Mouse (Mus musculus) lung, embryonic 15.5 days (tissue): ENCODE data around the gene Mb. TPM values are rescaled to one million over a fixed set of nuclear protein-coding genes. Genes with fewer than 3 reads are reported as not detected.
A peak's percentile ranks its signal among the peaks of the same experiment; 100 is the strongest.

Experiments
- ATAC-seq: fragments of 200-750 bp; cut with Nextera tagmentation; 2 replicates; pipeline ENCODE4 v1.8.0; 2017; ENCODE audit warnings: moderate number of reproducible peaks, borderline replicate concordance; ENCODE audit not compliant: low FRiP score, low TSS enrichment; ENCODE audit errors: extremely low read depth
- H3K27ac ChIP-seq: fragments of 300-500 bp; sonication (generic); 2 replicates; pipeline ENCODE4 v1.5.1; 2015; ENCODE audit warnings: moderate library complexity, mild to moderate bottlenecking, inconsistent platforms
- H3K27me3 ChIP-seq: fragments of 300-500 bp; sonication (generic); 2 replicates; pipeline ENCODE4 v1.6.1; 2015; ENCODE audit warnings: inconsistent platforms
- H3K36me3 ChIP-seq: fragments of 300-500 bp; sonication (generic); 2 replicates; pipeline ENCODE4 v1.6.1; 2015; ENCODE audit warnings: inconsistent platforms
- H3K4me1 ChIP-seq: fragments of 300-500 bp; sonication (generic); 2 replicates; pipeline ENCODE4 v1.6.1; 2015; ENCODE audit warnings: inconsistent platforms
- H3K4me2 ChIP-seq: fragments of 300-500 bp; sonication (generic); 2 replicates; pipeline ENCODE4 v1.6.1; 2015; ENCODE audit warnings: inconsistent platforms, mild to moderate bottlenecking, moderate library complexity
- H3K4me3 ChIP-seq: fragments of 300-500 bp; sonication (generic); 2 replicates; pipeline ENCODE4 v1.5.1; 2015; ENCODE audit warnings: mild to moderate bottlenecking, inconsistent platforms
- H3K9ac ChIP-seq: fragments of 300-500 bp; sonication (generic); 2 replicates; pipeline ENCODE4 v1.6.1; 2015; ENCODE audit warnings: inconsistent platforms
- H3K9me3 ChIP-seq: fragments of 300-500 bp; sonication (generic); 2 replicates; pipeline ENCODE4 v1.6.1; 2016; ENCODE audit warnings: inconsistent platforms
- WGBS: fragments of 180-500 bp; shearing (Covaris S2); methylation state at CpG from one replicate; pipeline ENCODE4 v1.1.7; 2015; 5-methylcytosine and 5-hydroxymethylcytosine counted together
- polyA plus RNA-seq: library from polyadenylated mRNA; unstranded; fragments of >200 nt; fragmentation: Nextera tagmentation; extraction: Ambion mirVana; gene quantifications from 2 replicates; pipeline ENCODE4 v1.2.1, GENCODE M21; 2015

The Mb gene
- polyA plus RNA-seq, 1 experiment from 2014 or later: 4.6 TPM

DNA sequence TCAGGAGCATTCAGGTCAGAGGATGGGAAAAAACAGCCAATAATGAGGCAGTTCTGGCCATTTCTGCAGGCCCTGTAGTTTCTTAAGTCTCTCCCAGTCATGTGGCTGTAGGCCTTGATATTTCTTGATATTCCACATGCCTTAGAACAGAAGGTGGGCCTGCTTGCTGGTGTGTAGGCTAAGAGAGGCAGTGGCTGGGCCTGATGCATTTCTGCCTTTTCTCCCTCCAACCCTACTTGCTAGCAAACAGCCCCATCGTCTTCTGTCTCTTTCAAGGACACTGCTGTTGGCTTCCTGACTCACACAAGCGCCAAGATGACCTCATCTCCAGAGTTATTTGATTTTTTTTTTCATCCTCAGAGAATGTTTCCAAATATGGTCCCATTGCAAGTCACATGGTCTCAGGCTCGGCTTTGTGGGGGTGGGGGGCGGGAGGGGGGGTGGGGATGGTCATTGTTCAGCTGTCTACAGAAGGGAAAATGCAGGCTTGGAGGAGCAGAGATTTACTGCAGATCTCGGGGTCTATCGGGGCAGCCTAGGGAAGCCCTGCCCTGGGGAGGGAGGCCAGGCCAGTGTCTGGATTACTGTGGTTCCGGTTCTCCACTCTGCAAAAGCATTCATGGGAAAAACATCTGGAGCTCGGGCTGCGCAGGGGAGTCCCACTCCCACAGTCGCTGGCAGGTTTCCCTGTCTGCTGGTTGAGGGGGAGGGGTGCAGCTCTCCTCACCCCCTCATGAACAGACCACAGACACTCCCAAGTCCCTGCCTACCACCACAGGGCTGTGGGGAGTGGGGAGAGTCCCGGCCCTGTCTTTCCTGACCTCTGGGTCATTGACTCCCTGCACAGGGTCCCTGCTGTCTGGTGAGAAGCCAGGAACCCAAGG, 12.9 kb downstream of the Mb start:
- Histone ChIP-seq H3K27me3 (no peaks in the 10 kb centered on the region), H3K9ac (peak overlapping the region; percentile 23; the same call in 1 of the 2 replicates), H3K9me3 (no peaks in the 10 kb centered on the region), H3K36me3 (no peaks in the 10 kb centered on the region), H3K4me2 (peak overlapping the region; percentile 34), H3K4me1 (peaks cover 25% of the 10 kb centered on the region), H3K27ac (peak overlapping the region; percentile 98), H3K4me3 (no peak overlapping the region)
- 6% methylated on average over 11 of the region's 11 CpGs for WGBS
- ATAC-seq: peak; percentile 81

DNA sequence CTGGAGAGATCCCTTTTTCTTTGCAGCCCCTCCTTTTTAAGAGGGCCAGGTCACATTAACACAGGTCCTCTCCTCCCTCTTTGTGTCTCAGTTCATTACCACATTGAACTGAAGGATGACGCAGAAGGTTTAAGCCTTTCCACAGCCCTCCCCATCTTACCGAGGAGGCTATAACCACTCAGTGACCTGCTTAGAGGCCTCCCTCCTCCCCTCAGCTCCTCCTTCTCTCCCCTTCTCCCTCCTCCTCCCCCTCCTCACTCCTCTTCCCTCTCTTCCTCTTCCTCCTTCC, 13.5 kb downstream of the Mb start:
- H3K36me3 ChIP-seq: no peaks in the 10 kb centered on the region
- H3K27ac ChIP-seq: peak overlapping the region; percentile 98
- ATAC-seq: peak; percentile 39
- no peak overlapping the region for H3K4me3 ChIP-seq
- peak overlapping the region; percentile 34 for H3K4me2 ChIP-seq
- 5% methylated on average over 2 of the region's 2 CpGs for WGBS
- peaks cover 25% of the 10 kb centered on the region for H3K4me1 ChIP-seq
- H3K27me3 ChIP-seq: no peaks in the 10 kb centered on the region
- 0 out of 2 replicates have a peak overlapping the region, but pooled peaks have one; percentile 23 for H3K9ac ChIP-seq
- H3K9me3 ChIP-seq: no peaks in the 10 kb centered on the region

DNA sequence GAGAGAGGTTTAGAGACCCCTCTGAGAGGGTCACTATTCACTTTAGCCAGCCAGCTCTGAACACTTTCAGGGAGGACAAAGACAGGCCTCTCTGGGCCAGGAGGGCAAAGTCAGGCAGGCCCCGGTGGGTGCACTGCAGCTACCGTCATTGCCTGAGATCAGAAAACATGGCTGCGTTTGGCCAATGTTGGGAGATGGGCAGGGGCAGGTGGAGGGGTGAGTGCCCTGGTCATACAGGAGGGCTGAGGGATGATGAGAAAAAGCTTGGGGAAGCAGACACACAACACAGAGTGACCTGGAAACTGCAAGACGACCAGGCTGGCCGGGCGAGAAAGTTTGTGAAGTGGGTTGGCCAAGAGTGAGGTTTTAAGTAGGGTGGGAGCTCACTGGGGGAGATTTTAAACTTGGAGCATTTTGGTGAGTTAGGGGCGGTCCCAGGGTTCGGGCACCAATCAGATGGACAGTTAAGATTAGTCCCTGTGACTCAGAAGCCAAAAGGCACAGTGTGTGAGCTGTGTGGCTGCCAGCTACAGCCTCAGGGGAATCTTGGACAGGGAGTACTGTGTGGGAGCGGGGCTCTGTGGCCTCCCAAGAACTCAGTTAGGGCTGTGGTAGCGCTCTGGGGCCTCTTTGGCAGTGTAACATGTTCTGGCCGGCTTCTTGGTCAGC, 14.0 kb downstream of the Mb start:
- 45% methylated on average over 11 of the region's 11 CpGs for WGBS
- Histone ChIP-seq H3K27me3 (no peaks in the 10 kb centered on the region), H3K27ac (peak overlapping the region; percentile 98), H3K9ac (no peak overlapping the region), H3K4me2 (no peak overlapping the region), H3K4me1 (peaks cover 25% of the 10 kb centered on the region), H3K4me3 (no peak overlapping the region), H3K9me3 (no peaks in the 10 kb centered on the region), H3K36me3 (no peaks in the 10 kb centered on the region)
- ATAC-seq: peak; percentile 86

DNA sequence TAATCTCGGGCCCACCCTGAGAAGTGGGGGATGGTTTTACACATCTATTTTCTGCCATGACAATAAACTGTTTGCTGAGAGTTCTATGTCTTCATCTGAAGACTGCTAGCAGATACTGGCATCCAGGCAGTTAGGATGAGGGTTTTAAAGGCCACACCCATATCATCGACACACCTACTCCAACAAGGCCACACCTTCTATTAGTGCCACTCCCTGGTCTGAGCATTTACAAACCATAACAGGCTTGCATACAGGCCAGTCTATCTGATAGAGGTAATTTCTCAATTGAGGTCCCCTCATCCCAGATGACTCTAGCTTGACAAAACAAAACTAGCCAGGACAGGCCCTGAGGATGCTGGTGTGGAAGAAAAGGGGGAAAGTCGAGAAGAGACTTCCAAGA, 14.8 kb downstream of the Mb start:
- ATAC-seq: no peak
- Histone ChIP-seq H3K9ac (no peak overlapping the region), H3K9me3 (no peaks in the 10 kb centered on the region), H3K4me2 (no peak overlapping the region), H3K27me3 (no peaks in the 10 kb centered on the region), H3K4me3 (no peak overlapping the region), H3K27ac (peak overlapping the region; percentile 98), H3K4me1 (peaks cover 25% of the 10 kb centered on the region), H3K36me3 (no peaks in the 10 kb centered on the region)
- 81% methylated on average over 3 of the region's 3 CpGs for WGBS

DNA sequence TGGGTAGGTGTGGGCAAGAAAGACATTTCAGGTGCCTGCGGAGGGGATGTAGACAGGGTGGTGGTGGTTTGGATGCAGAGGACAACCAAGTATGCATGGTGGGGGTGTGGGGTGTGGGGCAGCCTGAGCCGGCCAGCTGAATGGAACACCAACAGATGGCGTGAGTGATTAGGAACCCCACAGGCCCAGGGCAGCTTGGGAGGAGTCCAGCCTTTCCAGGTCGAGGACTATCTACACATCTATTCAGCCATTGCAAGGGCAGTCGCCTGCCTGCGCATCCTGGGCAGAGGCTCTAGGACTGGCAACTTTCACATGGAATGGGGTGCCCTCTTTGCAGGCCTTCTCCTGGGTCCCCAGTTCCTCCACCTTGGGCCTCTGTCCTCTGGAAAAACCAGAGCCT, 15.9 kb downstream of the Mb start:
- WGBS: 81% methylated on average over 6 of the region's 6 CpGs
- ATAC-seq: no peak

DNA sequence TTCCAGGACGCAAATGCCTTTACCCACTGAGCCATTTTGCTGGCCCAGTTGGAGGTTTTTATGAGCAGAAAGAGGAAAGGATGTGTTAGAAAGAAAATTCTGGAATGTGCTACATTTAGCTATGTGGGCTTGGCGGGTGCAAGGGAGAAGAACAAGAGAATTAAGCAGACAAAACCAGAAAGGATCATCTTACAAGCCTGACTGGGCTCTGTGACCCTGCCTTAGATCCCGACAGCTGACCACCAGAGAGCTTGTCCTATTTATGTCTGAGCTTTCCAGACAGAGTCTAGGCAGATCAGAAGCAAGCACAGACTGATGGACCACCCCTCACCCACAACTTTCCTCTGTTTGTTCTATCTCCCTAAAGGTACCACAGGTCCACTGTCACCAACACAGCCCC, 19.2 kb downstream of the Mb start:
- Histone ChIP-seq H3K4me3 (no peak overlapping the region), H3K4me1 (peaks cover 8% of the 10 kb centered on the region), H3K27ac (no peak overlapping the region), H3K9ac (no peak overlapping the region), H3K36me3 (no peaks in the 10 kb centered on the region), H3K4me2 (no peak overlapping the region), H3K9me3 (no peaks in the 10 kb centered on the region), H3K27me3 (no peaks in the 10 kb centered on the region)
- WGBS: 63% methylated on average over 3 of the region's 3 CpGs
- ATAC-seq: no peak

More for the DNA sequence above, 15.9 kb downstream of the Mb start:
- no peak overlapping the region for H3K4me3 ChIP-seq
- H3K9me3 ChIP-seq: no peaks in the 10 kb centered on the region
- peaks cover 25% of the 10 kb centered on the region for H3K4me1 ChIP-seq
- no peak overlapping the region for H3K4me2 ChIP-seq
- no peaks in the 10 kb centered on the region for H3K27me3 ChIP-seq
- H3K27ac ChIP-seq: no peak overlapping the region
- H3K36me3 ChIP-seq: no peaks in the 10 kb centered on the region
- H3K9ac ChIP-seq: no peak overlapping the region

DNA sequence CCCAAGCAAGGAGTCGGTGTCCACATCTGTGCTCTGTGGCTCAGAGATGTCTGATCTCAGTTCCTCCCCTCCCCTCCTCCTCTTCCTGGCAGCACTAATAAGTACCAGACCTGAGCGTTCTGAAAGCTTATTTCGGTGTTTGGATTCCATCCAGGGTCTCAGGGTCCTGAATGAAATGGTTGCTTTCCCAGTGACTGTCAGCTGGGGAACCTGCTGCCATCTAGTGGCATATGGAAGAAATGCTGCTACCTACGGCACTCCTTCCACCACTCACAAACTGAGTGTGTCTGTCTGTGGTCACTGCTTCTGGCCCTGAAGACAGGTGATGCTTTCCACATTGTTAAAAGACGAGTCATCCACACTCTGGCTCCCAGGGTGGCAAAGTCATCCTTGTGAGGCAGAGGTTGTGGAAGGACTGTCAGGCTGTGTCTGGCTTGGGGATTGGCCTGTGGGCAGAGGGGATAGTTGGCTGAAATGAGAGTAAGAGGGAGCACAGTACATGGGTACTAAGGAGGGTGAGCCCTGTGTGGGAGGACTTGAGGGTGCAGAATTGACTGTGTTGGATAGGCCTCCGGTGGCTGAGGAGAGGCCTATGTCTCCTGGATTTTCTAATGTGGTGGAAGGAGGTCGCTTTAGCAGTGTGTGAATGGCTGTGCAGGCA, 21.0 kb downstream of the Mb start:
- H3K9ac ChIP-seq: no peak overlapping the region
- peak; percentile 57 for ATAC-seq
- 0 out of 2 replicates have a peak, but pooled peaks cover 4% of the 10 kb centered on the region for H3K4me1 ChIP-seq
- no peaks in the 10 kb centered on the region for H3K9me3 ChIP-seq
- H3K36me3 ChIP-seq: no peaks in the 10 kb centered on the region
- WGBS: 25% methylated on average over 7 of the region's 7 CpGs
- H3K27me3 ChIP-seq: no peaks in the 10 kb centered on the region
- no peak overlapping the region for H3K27ac ChIP-seq
- peak overlapping the region; percentile 39 for H3K4me2 ChIP-seq
- H3K4me3 ChIP-seq: no peak overlapping the region

DNA sequence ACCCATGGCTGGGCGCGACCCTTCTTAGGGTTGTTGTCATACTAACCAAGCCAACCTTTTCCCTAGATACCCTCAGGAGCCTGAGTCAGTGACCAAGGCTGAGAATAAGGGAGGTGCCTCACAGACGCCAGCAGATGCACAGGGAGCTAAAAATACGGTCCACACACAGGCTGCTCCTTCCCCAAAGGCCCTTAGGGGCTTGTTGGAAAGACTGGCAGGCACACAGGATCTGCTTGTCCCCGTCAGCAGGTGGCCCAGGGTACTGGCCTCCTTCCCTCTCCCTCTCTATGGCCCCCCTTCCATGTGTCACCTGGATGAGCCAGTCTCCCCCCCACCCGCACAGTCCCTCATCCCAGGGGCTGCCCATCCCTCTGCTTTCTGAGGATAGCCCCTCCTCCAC, 22.8 kb downstream of the Mb start:
- no peak overlapping the region for H3K4me3 ChIP-seq
- no peak overlapping the region for H3K9ac ChIP-seq
- no peak for ATAC-seq
- no peaks in the 10 kb centered on the region for H3K36me3 ChIP-seq
- no peaks in the 10 kb centered on the region for H3K27me3 ChIP-seq
- H3K9me3 ChIP-seq: no peaks in the 10 kb centered on the region
- 0 out of 2 replicates have a peak, but pooled peaks cover 4% of the 10 kb centered on the region for H3K4me1 ChIP-seq
- H3K4me2 ChIP-seq: no peak overlapping the region
- WGBS: 79% methylated on average over 6 of the region's 6 CpGs
- H3K27ac ChIP-seq: no peak overlapping the region

DNA sequence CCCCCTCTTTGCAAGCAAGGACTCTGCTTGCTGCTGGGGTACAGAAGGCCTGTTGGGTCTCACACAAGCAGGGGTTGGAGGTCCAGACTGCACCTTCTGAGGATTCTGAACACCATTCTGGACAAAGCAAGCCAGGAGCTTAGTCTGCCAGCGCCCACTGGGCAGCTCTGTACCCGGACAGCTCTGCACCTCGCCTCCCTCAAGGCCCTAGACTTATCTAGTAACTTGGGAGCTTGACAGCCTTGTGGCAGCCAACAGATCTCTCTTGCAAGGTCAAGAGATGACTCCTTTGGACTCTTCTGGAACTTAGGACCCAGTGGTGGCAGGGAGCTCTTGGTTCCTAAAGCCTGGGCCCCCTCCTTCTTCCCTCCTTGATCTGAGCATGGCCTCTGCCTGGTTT, 23.4 kb downstream of the Mb start:
- Histone ChIP-seq H3K9me3 (no peaks in the 10 kb centered on the region), H3K27me3 (no peaks in the 10 kb centered on the region), H3K4me2 (no peak overlapping the region), H3K4me1 (0 out of 2 replicates have a peak, but pooled peaks cover 6% of the 10 kb centered on the region), H3K27ac (no peak overlapping the region), H3K4me3 (no peak overlapping the region), H3K36me3 (no peaks in the 10 kb centered on the region), H3K9ac (no peak overlapping the region)
- WGBS: 87% methylated on average over 3 of the region's 3 CpGs
- no peak for ATAC-seq

DNA sequence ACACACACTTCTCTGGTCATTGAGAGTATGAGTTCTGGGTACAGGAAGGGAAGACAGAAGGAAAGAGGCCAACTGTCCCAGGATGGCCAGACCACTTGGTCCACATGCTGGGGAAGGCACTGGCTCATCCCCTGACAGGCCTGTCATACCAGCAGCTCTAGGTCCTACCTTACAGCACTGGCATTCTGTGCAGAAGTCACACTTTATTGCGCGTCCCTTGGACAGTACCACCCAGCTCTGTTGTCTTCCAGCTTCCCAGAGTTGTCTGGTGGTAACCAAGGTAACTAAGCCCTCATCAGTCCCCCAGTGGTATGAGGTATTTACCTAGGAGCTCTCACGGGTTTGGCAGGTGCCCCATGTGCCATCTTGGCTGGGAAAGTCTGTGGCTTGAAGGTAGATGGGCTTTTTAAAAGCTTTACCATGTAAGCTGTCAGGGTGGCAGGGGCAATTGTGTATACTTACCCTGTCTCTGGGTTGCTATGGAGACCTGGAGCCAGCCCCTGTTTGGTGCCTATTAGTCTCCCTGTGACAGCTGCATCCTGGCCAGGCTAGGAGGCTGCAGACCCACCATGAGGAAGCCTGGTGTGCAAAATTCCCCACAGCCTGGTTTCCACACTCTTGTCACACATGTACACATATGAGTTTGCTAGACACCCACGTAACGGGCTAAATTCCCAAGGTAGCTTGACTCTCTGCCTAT, 24.4 kb downstream of the Mb start:
- no peaks in the 10 kb centered on the region for H3K36me3 ChIP-seq
- no peak for ATAC-seq
- H3K27ac ChIP-seq: no peak overlapping the region
- H3K9me3 ChIP-seq: no peaks in the 10 kb centered on the region
- H3K9ac ChIP-seq: no peak overlapping the region
- no peak overlapping the region for H3K4me3 ChIP-seq
- no peak overlapping the region for H3K4me2 ChIP-seq
- 0 out of 2 replicates have a peak, but pooled peaks cover 7% of the 10 kb centered on the region for H3K4me1 ChIP-seq
- H3K27me3 ChIP-seq: no peaks in the 10 kb centered on the region
- WGBS: 68% methylated on average over 5 of the region's 5 CpGs

DNA sequence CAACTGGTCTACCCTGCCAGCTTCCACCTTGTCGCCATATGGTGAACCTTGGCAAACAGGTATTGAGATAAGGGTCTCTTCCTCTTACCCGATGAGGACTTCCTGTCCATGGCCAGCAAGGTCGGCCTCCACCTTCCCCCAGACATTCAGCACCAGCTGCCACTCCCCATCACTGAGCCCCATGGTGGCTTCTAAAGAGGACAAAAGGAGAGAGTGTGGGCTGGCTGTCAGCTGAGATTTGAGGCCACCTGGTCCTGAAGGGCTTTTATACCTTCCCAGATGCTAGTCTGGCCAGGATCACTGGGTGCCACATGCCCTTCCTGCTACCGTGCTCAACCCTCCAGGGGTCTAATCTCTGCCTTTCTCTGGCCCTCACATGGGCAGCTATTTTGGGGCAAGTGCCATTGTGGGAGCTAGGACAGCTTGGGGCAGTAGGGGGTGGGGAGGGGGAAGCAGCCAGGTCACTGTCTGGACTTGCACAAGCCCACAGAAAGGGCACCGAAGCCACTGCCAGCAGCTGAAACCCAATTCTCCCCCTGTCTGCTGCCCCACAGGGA, 28.0 kb downstream of the Mb start:
- Histone ChIP-seq H3K9ac (no peak overlapping the region), H3K4me2 (no peak overlapping the region), H3K36me3 (no peaks in the 10 kb centered on the region), H3K27me3 (no peaks in the 10 kb centered on the region), H3K27ac (no peak overlapping the region), H3K4me3 (no peak overlapping the region), H3K9me3 (no peaks in the 10 kb centered on the region), H3K4me1 (0 out of 2 replicates have a peak, but pooled peaks cover 3% of the 10 kb centered on the region)
- no peak for ATAC-seq
- 71% methylated on average over 5 of the region's 5 CpGs for WGBS
